Mouse (Mus musculus) neural tube, embryonic 14.5 days (tissue): Measurements from ENCODE around the gene Efhd2. TPM values are rescaled to one million over a fixed set of nuclear protein-coding genes. Genes with fewer than 3 reads are reported as not detected.

Experiments used
- ATAC-seq: fragments of 200-750 bp; cut with Nextera tagmentation; 2 replicates; pipeline ENCODE4 v1.8.0; 2017; ENCODE audit warnings: low read depth, mild to moderate bottlenecking, moderate TSS enrichment, moderate library complexity
- H3K27ac ChIP-seq: fragments of 300-500 bp; sonication (generic); 2 replicates; pipeline ENCODE4 v1.5.1; 2014; ENCODE audit warnings: low read depth, mild to moderate bottlenecking, control low read depth, low read length, moderate library complexity, mixed read lengths
- H3K27me3 ChIP-seq: fragments of 300-500 bp; sonication (generic); 2 replicates; pipeline ENCODE4 v1.6.1; 2014; ENCODE audit warnings: low read length; ENCODE audit not compliant: control insufficient read depth, insufficient read depth
- H3K36me3 ChIP-seq: fragments of 300-500 bp; sonication (generic); 2 replicates; pipeline ENCODE4 v1.6.1; 2014; ENCODE audit warnings: low read length, mixed read lengths; ENCODE audit not compliant: control insufficient read depth, insufficient read depth
- H3K4me1 ChIP-seq: fragments of 300-500 bp; sonication (generic); 2 replicates; pipeline ENCODE4 v1.6.1; 2014; ENCODE audit warnings: low read length; ENCODE audit not compliant: control insufficient read depth, insufficient read depth
- H3K4me2 ChIP-seq: fragments of 300-500 bp; sonication (generic); 2 replicates; pipeline ENCODE4 v1.6.1; 2014; ENCODE audit warnings: mild to moderate bottlenecking, low read depth, low read length, control low read depth
- H3K4me3 ChIP-seq: fragments of 300-500 bp; sonication (generic); 2 replicates; pipeline ENCODE4 v1.5.1; 2014; ENCODE audit warnings: low read depth, low read length, control low read depth, mixed read lengths
- H3K9ac ChIP-seq: fragments of 300-500 bp; sonication (generic); replicated peaks from 2 replicates; pipeline ENCODE4 v1.6.1; 2014; ENCODE audit warnings: low read depth, mild to moderate bottlenecking, control low read depth, low read length, mixed read lengths
- H3K9me3 ChIP-seq: fragments of 300-500 bp; sonication (generic); 2 replicates; pipeline ENCODE4 v1.6.1; 2016; ENCODE audit warnings: low read length; ENCODE audit not compliant: control insufficient read depth
- WGBS: fragments of 180-500 bp; shearing (Covaris S2); extraction: QIAGEN DNeasy Blood & Tissue Kit; methylation state at CpG from one replicate; pipeline ENCODE4 v1.1.7; 2014; 5-methylcytosine and 5-hydroxymethylcytosine counted together
- polyA plus RNA-seq: library from polyadenylated mRNA; unstranded; fragments of >200 nt; fragmentation: Nextera tagmentation; extraction: Ambion mirVana; gene quantifications from 2 replicates; pipeline ENCODE4 v1.2.1, GENCODE M21; 2014

Efhd2 gene
- polyA plus RNA-seq, 1 experiment from 2014 or later: 33.2 TPM

DNA sequence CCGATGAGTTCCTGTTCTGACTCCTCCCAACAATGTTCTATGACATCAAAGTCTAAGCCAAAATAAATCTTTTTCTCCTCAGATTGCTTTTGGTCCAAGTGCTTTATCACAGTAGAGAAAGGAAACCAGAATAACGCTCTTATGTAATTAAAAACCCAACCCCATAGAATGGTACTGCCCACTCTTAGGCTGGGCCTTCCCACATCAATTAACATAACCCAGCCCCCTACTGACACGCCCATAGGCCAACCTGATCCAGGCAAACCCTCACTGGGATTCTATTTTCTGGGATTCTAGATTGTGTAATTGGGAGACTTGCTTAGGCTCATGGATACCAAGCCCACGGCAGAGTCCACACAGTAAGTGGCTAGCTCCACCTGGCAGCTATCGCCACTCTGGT, 9.7 kb downstream of the Efhd2 start:
- Histone ChIP-seq H3K27me3 (no peaks in the 10 kb centered on the region), H3K9ac (no peak overlapping the region), H3K4me3 (no peak overlapping the region), H3K27ac (no peak overlapping the region), H3K36me3 (0 out of 2 replicates have a peak, but pooled peaks cover 4% of the 10 kb centered on the region), H3K9me3 (no peaks in the 10 kb centered on the region), H3K4me2 (no peak overlapping the region), H3K4me1 (peaks cover 18% of the 10 kb centered on the region)
- no peak for ATAC-seq
- WGBS: 93% methylated on average over 5 of the region's 5 CpGs

DNA sequence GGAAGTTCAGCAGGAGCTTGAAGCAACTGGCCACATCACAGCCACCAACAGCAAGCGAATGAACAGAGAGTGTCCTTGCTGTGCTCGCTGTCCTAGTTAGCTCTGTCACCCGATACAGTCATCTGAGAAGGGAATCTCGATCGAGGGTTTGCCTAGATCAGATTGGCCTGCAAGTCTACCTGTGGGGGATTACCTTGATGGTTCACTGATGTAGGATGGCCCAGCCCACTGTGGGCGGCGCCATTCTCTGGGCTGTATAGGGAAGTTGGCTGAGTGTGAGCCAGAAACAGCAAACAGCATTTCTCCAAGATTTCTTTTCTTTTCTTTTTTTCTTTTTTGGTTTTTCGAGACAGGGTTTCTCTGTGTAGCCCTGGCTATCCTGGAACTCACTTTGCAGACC, 10.2 kb downstream of the Efhd2 start:
- 95% methylated on average over 8 of the region's 8 CpGs for WGBS
- Histone ChIP-seq H3K27ac (no peak overlapping the region), H3K4me2 (no peak overlapping the region), H3K27me3 (no peaks in the 10 kb centered on the region), H3K9me3 (no peaks in the 10 kb centered on the region), H3K4me3 (no peak overlapping the region), H3K36me3 (0 out of 2 replicates have a peak, but pooled peaks cover 4% of the 10 kb centered on the region), H3K4me1 (peaks cover 15% of the 10 kb centered on the region), H3K9ac (no peak overlapping the region)
- no peak for ATAC-seq

DNA sequence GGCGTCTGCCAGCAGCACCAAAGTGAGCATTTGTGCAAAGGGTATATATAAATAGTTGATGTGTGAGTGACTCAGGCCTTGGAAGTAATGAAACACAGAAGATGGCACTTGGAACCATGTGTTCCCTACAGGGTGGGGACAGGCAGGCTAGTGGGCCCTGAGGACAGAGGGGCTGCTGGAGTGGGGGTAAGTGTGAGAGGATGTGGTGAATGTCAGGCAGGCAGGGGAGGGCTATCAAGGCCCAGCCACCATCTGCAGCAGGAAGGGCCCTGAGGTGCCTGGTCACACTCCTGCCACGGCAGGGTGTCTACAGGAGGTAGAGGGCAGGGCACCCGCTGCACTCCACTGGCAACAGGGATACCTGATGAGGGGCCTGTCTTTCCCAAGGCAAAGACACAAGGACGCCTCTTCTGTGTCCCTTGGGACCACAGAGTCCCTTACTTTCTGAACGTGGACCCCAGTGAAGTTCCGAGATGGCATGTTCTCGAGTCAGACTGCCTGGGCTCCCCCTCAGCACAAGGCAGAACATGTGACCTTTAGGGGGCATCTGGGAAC, 10.9 kb downstream of the Efhd2 start:
- no peak overlapping the region for H3K9ac ChIP-seq
- no peak for ATAC-seq
- WGBS: 87% methylated on average over 7 of the region's 7 CpGs

DNA sequence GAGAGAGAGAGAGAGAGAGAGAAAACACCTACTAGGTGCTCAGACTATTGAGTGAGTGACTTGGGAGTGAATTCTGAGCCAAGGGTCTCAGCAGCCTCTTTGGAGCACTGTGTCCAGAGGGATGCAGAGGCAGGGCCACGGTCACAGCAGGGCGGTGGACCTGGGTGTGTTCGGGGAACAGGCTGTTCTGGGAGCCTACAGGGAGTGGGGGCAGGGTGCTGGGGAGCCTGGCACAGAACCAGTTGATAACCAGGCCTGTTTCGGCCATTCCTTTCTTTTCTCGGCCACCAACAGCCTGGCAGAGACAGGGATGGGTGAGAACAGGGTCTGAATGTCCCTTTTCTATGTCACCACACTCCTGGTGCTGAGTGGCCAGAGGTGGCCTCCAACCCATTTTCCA, 11.9 kb downstream of the Efhd2 start:
- Histone ChIP-seq H3K27me3 (no peaks in the 10 kb centered on the region), H3K4me1 (peaks cover 10% of the 10 kb centered on the region), H3K36me3 (0 out of 2 replicates have a peak, but pooled peaks cover 4% of the 10 kb centered on the region), H3K4me2 (no peak overlapping the region), H3K4me3 (no peak overlapping the region), H3K9me3 (no peaks in the 10 kb centered on the region), H3K27ac (no peak overlapping the region), H3K9ac (no peak overlapping the region)
- no peak for ATAC-seq
- WGBS: 91% methylated on average over 5 of the region's 5 CpGs

More for the DNA sequence above, 10.9 kb downstream of the Efhd2 start:
- H3K4me1 ChIP-seq: peaks cover 14% of the 10 kb centered on the region
- H3K27ac ChIP-seq: no peak overlapping the region
- no peaks in the 10 kb centered on the region for H3K27me3 ChIP-seq
- 0 out of 2 replicates have a peak, but pooled peaks cover 4% of the 10 kb centered on the region for H3K36me3 ChIP-seq
- H3K4me3 ChIP-seq: no peak overlapping the region
- no peaks in the 10 kb centered on the region for H3K9me3 ChIP-seq
- H3K4me2 ChIP-seq: no peak overlapping the region

DNA sequence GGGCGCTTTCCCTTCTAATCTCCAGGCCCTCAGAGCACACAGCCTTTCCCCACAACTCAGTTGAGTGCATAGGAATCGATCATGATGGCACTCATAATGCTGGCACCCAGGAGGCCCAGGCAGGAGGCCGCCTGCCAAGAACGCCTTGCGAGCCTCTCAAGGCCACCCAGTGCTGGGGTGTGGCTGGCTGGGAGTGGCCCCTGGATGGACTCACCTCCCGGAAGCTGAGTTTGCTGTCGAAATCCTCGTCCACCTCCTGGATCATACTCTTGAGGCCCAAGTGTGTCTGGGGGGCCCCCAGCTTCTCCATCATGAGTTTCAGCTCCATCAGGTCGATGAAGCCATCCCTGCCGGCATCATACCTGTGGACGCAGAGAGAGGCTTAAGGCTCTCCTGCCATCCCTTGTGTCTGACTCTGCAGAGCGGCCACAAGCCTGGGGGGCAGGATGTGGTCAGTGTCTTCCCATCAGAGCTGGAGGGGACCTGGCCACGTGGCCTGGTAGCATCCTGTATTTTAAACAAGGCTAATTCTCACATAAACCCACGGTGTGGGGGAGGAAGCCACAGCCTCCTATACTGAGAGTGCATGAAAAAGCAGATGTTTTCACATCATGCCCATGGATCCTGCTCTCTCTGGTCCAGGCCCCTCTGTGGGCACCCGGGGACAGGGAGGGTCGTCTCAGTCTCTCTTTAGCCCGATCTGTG, 13.0 kb downstream of the Efhd2 start:
- H3K27ac ChIP-seq: no peak overlapping the region
- H3K36me3 ChIP-seq: 0 out of 2 replicates have a peak, but pooled peaks cover 4% of the 10 kb centered on the region
- H3K27me3 ChIP-seq: no peaks in the 10 kb centered on the region
- H3K4me2 ChIP-seq: no peak overlapping the region
- ATAC-seq: no peak
- no peaks in the 10 kb centered on the region for H3K4me1 ChIP-seq
- no peak overlapping the region for H3K9ac ChIP-seq
- H3K9me3 ChIP-seq: no peaks in the 10 kb centered on the region
- 89% methylated on average over 17 of the region's 17 CpGs for WGBS
- H3K4me3 ChIP-seq: no peak overlapping the region

DNA sequence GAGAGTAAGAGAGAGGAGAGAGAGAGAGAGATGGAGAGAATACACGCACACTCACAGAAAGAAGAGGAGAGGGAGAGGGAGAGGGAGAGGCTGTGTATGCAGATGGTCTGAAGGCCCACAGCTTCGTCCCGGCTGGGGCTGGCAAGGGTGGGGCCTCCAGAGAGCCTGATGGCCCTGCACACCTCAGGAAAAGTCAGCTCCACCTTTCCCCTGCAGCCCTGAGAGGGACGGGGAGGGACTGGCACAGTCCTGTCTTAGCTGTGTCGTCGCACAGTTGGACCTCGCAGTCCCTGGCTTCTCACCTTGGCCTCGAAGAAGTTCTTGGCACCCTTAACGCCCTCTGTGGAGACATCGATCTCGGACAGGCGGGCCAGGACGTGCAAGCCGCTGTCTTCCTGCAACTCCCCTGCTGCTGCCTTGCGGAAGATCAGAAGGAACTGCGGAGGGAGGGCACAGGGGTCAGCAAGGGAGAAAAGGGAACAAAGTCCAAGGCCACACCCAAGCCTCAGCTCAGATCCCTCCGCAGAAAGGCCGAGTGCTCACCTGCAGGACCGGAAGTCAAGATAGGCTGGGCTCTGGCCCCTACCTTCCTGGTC, 14.4 kb downstream of the Efhd2 start:
- 74% methylated on average over 18 of the region's 19 CpGs for WGBS
- H3K4me1 ChIP-seq: no peaks in the 10 kb centered on the region
- H3K36me3 ChIP-seq: 0 out of 2 replicates have a peak, but pooled peaks cover 4% of the 10 kb centered on the region
- no peaks in the 10 kb centered on the region for H3K27me3 ChIP-seq
- H3K9ac ChIP-seq: no peak overlapping the region
- no peak overlapping the region for H3K4me3 ChIP-seq
- no peak for ATAC-seq
- H3K9me3 ChIP-seq: no peaks in the 10 kb centered on the region
- no peak overlapping the region for H3K4me2 ChIP-seq
- no peak overlapping the region for H3K27ac ChIP-seq

DNA sequence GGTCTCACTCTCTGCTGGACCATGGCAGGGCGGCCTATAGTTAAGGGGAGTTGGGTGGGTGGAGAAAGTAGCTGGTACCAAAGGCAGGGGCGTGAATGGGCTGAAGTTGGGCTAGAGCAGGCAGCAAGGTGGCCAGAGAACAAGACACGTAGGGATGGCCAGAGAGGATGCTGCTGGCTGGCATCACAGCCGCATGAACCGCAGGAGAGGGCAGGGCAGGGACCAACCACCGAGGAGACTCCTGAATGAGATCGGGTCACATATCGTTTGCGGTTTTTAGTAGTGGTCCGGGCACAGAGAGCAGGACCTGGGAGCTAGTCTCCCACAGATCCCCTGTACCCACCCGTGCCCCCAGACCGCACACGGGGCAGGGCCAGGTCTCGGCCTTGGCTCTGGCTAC, 15.4 kb downstream of the Efhd2 start:
- 0 out of 2 replicates have a peak, but pooled peaks cover 4% of the 10 kb centered on the region for H3K36me3 ChIP-seq
- H3K9me3 ChIP-seq: no peaks in the 10 kb centered on the region
- no peak overlapping the region for H3K27ac ChIP-seq
- H3K4me2 ChIP-seq: no peak overlapping the region
- H3K4me1 ChIP-seq: no peaks in the 10 kb centered on the region
- H3K4me3 ChIP-seq: no peak overlapping the region
- 97% methylated on average over 14 of the region's 14 CpGs for WGBS
- ATAC-seq: no peak
- no peaks in the 10 kb centered on the region for H3K27me3 ChIP-seq
- H3K9ac ChIP-seq: no peak overlapping the region

DNA sequence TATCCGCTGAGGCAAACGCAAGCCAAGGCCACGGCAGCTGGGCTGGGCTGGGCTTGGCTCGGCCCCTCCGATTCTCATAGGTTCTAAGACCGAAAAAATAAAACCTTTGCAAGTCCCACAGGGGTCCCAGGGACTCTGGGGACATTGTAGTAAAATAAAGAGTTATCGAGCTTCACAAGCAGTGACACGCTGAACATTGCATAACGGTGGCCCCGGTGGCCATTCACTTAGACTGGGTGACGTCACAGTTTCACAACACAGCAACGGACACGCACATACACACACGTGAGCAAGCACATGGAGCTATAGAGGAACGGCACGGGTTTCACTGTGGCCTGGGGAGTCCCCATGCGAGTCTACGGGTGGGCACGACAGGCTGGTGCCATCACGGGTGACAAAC, 16.2 kb downstream of the Efhd2 start:
- no peaks in the 10 kb centered on the region for H3K4me1 ChIP-seq
- H3K9me3 ChIP-seq: no peaks in the 10 kb centered on the region
- H3K36me3 ChIP-seq: 0 out of 2 replicates have a peak, but pooled peaks cover 4% of the 10 kb centered on the region
- H3K27me3 ChIP-seq: no peaks in the 10 kb centered on the region
- WGBS: 78% methylated on average over 19 of the region's 20 CpGs
- no peak overlapping the region for H3K9ac ChIP-seq
- H3K4me2 ChIP-seq: no peak overlapping the region
- H3K27ac ChIP-seq: no peak overlapping the region
- no peak overlapping the region for H3K4me3 ChIP-seq
- no peak for ATAC-seq

DNA sequence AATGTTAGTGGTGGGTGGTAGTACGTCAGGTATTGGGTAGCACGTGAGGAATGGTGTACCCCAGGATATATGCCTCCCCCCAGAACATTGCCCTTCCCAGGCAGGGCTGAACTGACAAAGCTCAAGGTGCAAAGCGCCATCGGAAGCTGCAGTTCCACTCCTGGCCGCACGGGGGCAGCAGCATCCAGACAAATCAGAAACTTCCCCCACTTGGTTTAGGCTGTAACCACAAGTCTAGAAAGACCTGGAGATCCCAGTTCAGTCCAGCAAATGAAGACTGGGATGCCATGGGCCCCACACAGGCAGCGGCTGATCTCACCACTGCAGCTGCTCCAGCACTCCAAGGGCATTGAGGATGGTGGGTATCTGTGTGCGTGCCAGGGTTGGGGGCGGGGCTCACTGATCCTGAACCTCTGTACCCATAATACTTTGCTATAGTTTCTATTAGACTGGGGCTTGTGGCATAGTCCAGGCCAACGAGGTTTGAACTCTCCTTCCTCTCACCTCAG, 17.2 kb downstream of the Efhd2 start:
- H3K27me3 ChIP-seq: no peaks in the 10 kb centered on the region
- peak; percentile 79; the same call in 1 of the 2 replicates for ATAC-seq
- H3K9ac ChIP-seq: no peak overlapping the region
- no peak overlapping the region for H3K4me2 ChIP-seq
- H3K4me3 ChIP-seq: no peak overlapping the region
- H3K9me3 ChIP-seq: no peaks in the 10 kb centered on the region
- H3K27ac ChIP-seq: 0 out of 2 replicates have a peak overlapping the region, but pooled peaks have one; percentile 16
- WGBS: 16% methylated on average over 10 of the region's 10 CpGs
- 0 out of 2 replicates have a peak, but pooled peaks cover 4% of the 10 kb centered on the region for H3K36me3 ChIP-seq
- H3K4me1 ChIP-seq: no peaks in the 10 kb centered on the region
